Mouse (Mus musculus): ENCODE measurements at regions not wholly inside any gene's neighbourhood (a gene's known extent, or its start where the extent isn't known, plus 50 kb on each side); places are given as distances from the start of the nearest gene placed in this dataset.

DNA sequence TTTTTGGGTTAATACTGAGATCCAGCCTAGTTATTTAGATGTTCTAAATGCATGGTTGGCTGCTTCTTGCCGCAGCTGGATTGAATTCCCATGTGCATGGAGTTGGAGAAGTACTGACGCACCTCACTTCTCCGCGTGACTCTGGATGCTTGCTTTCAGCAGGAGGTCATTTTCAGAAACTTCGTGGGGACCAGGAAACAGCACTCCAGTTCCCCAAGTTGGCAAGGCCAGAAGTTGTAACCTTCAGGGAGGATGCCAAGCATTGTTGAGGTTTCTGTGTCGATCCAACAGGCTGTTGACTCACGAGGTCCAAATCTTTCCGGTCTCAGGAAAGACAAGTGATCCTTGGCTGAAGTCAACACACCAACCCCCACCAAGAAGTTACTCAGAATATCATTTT, 167.6 kb upstream of the Dpt start:
- DNase-seq = peak; percentile 40

DNA sequence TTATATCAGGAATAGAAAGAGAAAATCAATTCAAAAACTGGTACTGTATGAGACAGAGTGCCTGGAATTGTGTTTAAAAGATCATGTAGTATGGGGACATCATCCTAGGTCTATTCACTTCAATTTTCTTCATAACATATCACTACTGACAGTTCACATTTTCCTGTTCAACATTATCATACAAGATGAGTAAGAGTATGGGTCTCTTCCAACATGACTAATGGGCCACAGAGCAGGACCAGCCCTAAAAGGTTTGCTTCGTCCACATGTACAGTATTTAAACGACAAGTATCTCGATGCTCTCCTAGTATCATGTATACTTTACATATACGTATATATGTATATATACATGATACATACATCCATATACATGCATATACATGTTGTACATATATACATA, 164.8 kb upstream of the Atp1b1 start:
- no peak for DNase-seq

DNA sequence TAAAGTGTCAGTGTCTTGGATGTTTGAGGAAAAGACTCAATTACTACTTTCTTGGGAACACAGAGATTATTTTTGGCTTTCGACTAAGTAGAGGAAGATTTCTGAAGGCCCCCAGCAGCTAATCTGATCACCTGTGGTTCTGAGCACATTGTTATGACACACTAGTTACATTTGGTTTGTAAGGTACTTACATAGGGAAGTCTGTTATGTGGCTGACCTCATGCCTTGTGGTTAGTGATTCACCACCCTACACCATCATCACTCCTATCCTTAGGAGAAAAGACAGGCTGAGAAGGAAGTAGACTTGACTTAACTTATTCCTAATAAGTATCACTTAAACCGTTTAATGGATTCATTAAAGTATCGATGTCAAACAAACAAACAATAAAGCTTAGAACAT, 164.3 kb upstream of the Atp1b1 start:
- no peak for DNase-seq

DNA sequence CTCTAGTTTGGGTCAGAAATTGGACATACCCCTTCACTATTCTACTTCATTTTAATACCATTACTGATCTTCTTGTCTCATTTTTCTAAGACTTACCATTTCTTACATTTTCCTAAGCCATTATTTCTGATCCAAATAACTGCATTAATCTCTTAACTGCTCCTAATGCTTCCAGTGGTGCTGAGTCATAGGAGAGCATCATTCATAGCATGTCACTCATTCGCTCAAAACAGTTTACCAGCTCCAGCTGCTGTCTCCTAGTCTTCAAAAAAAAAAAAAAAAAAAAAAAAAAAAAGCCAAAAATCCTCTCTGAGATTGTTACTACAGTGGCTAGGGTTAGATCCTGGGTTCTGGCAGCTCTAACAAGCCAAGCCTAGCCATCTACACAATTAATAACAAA, 162.0 kb upstream of the Atp1b1 start:
- no peak for DNase-seq

DNA sequence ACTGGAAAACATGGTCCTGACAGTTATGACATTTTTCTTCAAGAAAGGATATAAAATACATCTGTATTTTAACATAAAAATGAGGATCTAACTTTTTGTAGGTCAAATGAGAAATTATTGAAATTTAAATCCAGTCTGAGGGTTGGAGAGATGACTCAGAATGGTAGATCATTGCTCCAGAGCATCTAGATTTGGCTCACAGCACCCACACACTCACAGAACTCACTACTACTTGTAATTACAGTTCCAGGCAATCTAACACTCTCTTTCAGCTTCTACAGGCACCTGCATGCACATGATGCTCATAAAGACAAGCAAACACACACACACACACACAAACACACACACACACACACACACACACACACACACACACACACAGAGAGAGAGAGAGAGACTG, 159.7 kb upstream of the Atp1b1 start:
- no peak for DNase-seq

DNA sequence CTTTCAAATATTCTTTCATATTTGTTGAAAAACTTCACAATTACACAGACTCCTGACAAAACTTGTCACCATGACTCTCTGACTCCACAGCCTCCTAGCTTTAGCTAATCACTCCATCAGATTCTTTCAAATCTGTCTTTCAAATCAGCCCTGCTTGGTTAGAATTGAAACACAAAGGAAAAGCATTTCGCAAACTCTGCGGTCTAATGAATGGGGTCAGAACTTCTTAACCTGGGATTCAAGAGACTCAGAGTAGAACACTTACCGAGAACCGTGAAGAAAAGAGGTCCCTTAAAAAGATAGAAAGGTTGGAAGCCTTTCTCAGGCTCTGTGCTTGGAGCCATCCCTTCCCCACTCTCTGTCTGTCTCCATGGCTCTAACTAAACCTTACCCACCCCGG, 148.9 kb upstream of the Atp1b1 start:
- no peak for DNase-seq

DNA sequence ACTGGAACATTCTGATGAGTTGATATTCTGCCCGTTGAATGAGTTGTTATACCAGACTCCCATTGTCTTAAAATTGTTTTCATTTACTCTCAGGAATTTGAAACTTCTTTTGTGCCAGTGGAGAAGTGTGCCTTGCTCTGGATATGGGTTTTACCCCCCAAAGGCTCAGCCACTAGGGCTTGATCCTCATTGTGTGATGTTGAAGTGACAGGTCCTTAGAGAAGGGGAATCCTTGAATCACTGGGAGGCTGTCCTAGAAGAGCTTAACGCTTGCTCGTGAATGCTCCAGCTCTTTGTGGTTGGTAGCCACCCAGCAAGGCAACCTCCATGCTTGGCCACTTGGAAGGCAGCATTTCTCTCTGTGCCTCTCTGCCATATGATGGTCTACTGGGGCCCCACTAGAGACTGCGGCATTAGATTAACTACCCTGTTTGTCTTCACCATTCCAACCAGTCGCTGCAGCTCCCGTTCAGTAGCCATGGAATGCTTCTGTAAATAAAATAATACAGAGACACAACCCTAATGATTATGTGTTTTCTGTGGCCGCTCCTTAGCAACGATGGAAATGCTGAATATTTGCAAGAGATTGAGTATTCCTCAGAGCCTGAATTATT, 148.1 kb upstream of the Atp1b1 start:
- no peak for DNase-seq

DNA sequence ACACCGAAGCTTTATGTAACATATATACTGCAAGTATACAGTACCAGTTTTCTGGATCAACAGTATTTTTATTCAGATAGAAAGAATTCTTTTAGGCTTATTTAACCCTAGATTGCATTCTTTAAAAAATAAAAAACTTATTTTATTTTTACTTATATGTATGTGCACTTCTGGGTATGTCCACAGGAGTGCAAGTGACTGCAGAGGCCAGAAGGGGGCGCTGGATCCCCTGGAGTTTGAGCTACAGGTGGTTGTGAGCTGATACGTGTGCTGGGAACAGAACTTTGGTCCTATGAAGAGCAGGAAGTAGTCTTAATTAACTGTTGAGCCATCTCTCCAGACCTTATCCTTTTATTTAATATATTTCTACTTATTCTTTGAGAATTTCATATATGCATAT, 145.3 kb upstream of the Atp1b1 start:
- DNase-seq = no peak

DNA sequence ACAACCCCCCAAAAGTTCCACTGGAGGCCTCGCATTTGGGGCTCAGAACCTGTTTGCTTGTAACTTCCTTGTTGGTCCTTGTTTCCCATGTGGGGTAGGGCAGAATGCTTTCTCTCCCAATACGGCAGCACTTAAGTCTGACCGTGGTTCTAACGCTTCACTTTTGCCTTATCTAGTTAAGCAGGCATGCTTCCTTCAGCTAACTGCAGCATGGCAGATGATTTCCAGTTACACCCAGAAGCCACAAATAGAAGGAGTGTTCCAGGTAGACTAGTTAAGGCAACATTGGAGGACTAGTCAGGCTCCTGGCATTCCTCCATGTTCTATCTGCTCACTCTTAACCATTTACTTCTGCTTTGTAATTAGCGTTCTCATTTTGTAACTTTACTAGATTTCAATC, 144.4 kb upstream of the Atp1b1 start:
- DNase-seq = no peak

DNA sequence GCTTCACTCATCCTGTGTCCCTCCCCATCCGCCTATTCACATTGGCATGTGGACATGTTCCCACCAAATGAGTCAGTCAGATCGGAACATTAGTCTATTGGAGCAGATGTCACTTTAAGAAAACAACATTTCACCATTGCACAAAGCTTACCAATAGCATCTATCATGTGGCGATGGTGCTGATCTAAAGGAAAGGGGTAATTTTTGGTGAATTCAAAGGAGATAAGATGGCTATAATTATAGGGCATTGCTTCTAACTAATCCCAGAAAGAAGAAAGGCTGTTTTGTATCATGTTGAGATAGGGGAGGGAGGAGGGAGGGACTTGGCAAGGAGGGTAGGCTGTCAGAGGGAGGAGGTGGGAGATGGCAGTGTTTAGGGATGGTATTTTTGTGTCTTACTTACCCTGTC, 132.1 kb upstream of the Atp1b1 start:
- no peak for DNase-seq

DNA sequence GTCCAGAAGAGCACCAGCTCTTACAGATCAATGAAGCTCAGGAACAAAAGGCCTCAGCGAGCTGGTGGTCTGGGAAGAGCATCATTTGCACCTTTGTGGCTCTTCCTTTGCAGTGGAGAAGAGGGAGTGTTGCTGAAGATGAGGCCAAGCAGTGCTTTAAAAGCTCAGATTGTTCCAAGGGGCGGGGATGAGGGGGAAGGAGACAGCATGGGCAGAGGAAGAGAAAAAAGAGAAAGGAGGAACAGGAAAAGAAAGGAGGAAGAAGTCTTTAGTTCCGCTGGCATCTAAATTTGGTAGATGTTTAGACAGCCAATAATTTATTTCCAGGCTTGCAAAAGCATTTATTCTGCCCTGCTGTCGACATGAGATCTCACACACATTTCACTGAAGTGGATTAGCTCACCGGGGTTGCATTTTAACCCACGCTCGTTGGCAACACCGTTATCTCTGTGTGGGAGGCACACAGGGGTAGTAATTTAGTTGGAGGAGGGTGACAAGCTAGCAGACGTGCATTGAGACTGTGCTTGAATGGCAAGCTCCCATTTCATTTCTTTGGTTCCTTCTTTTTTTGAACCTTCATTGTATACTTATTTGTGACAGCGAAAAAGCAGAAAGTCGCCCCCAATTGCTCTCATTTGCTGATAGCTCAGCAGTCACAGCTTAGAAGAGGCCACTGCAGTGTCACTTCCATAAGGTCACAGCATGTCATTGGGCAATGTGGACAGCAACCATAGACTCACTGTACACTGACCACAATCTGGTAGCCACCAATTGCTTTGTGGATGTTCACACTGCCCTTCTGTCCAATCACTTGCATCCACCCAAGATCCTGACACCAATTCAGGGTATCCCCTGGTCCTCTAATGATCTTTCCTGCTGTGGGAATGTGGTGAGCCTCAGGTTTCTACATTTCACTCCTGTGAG, 128.2 kb upstream of the Atp1b1 start:
- no peak for DNase-seq

DNA sequence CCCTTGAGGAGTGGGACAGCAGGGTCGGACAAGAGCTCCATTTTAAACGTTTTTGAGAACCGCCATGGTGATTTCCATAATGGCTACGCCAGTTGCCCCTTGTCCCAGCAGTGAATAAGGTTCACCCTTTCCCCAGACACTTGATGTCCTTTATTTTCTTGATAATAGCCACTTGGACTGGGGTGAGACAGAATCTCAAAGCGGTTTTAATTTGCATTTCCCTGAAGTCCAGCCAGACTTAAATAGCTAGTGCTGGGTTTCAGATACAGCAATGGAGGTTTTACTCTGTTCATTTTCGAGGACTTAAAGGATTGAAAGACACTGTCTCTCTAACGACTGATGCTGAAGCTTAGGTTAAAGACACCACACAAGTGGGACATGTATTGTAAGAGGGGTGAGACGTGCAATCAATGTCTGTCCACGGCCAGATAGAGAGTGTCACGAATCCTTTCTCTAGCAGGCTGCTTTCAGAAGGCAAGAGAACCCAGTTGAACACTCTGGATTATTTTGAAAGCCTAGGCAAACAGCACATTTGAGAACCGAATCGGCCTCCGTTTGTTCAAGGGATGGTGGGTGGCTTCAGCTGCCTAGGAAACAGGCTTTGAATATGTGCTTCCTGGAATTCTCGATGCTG, 118.8 kb upstream of the Atp1b1 start:
- no peak for DNase-seq

DNA sequence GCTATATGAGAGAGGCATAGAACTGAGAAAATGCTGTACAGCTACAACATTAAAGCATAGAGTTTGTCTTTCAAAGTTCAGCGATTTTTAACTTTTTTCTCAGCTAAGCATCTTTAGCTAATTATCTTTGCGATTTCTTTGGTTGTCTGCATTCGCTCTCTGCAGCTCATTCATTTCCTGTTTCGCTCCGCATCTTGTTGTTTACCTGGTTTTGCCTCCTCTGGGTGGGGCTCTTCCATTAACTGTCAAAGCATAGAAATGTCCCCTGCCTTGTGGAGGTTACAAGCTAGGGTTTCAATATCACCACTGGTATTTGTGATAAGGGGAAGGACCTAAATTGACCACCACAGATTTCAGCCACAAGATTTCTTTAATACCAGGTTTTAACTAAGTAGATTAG, 115.5 kb upstream of the Atp1b1 start:
- no peak for DNase-seq

DNA sequence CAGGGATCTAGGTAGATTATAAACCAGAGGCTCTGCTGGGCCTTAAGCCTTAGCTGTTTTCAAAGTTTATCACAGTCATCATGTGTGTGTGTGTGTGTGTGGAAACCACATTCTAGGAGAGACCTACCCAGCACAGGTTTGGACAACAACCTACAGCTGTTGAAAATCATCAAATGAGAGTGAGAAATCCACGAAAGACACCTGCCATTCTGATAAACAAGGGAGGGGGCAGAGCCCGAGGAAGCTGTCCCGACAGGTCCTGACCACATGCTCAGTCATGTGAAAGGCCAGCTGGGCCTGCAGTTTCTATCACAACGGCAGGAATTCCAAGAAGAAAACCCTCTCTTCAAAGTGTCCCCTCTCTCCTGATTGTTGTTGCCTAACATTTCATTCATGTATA, 114.0 kb upstream of the Atp1b1 start:
- DNase-seq = no peak

DNA sequence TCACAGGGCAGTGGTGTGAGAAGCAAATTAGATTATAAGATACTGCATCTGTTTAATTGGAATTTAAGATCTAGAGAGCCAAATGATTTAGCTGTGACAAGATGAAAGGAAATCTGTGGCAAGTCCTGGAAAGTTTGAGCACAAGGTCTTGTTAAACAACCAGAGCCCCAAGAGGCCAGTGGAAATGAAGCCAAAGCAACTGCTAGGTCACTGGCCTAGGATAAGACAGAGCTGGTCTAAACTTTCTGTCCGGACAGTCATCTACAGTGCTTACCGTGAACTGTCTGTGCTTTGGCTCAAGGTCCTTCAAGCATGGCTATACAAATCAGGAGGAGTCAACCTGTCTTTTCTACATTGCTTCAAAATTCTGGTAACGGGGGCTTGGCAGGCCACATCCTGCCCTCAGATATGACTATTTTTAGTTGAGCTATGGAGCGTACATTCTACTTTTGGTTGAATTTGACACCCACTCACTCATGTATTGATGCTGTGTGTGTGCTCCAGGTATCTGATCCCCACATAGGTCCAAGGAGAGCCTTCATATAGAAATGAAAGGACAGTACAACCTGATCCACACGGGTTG, 113.4 kb upstream of the Atp1b1 start:
- no peak for DNase-seq

DNA sequence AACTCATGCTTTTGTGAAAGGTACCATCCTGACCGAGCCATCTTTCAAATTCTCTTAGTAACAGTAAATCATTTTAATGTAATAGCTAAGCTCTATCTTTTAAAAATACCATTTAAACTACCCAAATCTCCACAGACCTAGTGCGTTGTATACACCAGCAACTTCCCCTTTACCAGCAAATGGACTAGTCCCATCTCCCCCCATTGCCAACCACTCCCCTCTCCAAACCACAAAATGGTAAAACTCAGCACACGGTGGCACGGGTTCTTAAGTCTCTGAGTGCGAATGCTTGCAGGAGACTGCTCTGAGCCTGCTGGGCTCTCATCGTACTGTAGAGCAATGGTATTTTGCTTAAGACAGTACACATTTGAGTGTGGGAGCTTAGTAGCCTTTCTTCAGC, 106.7 kb upstream of the Atp1b1 start:
- DNase-seq = no peak

DNA sequence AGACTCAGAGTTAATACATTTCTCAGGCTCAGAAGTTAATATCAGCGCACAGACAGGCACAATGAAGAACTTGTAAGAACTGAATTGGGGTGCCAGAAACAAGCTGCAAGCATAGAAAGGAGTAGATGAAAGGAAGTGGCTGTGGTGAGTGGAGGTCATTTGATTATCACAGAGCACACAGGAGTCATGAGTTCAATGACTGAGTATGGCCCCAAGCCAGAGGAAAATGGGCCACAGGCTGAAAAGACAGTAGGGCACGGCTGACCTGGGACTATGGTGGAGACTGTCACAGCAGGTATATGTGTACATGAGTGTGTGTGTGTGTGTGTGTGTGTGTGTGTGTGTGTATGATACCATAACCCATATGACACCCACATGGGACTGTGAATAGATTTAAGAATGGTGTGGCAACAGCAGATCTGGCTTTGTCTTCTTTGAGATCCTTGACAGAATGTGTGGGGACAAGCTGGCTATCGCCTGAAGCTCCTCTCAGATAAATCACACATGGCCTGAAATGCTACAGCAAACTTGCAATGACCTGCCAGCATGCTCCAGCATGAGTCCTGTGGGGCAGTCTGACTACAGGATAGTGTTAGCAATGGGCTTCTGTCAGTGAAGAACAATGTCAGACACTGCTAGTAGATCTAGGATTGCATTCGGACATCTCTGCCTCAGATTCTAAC, 101.5 kb upstream of the Atp1b1 start:
- DNase-seq = no peak

DNA sequence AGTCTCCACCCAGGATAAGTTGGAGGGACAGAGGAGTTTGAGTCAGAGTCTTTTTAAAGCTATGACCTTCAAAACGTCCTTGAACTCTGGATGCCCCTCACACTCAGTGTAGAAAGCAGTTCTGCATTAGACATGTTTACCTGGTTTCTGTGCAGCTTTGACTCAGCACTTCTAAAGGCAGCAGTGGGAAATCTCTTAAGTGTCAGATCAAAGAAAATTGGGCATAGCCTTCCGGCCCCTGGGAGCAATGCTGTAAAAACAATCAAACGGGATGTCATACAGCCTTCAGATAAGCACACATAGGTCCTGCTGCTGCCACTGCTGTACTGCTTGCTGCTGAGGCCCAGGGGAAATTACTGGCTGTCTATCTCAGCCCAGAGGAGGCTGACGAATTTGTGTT, 94.5 kb upstream of the Atp1b1 start:
- no peak for DNase-seq

DNA sequence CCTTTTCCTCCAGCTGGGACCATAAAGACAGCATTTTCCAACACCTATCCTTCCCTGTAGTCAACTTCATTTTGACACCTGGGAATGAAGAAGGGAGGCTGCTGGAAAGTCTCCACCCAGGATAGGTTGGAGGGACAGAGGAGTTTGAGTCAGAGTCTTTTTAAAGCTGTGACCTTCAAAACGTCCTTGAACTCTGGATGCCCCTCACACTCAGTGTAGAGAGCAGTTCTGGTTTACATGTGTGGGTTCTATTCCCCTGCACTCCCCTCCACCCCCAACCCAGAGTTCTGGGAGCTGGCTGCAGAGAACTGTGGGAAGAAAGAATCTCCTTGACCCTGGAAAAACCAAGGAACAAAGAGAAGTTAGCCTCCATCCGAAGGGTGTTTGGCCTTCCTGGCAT, 92.9 kb upstream of the Atp1b1 start:
- no peak for DNase-seq

DNA sequence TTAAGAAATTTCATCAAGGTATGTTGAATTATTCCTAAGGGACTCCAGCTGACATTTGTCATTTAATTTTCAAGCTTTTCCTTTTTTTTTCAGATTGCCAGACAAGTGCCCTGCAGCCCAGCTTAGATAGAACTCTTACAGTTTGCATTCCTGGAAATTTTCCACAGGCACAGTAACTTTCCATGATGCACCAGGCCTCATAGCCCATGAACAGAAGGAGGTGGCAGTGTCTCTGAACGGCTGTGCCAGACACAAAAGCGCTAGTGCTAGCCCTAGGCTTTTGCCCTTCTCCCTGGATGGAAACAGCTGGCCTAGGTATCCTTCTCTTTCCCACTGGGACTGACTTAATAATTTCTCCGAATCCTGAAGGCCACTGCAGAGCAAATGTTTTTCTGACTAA, 92.4 kb upstream of the Atp1b1 start:
- DNase-seq = peak; percentile 52

DNA sequence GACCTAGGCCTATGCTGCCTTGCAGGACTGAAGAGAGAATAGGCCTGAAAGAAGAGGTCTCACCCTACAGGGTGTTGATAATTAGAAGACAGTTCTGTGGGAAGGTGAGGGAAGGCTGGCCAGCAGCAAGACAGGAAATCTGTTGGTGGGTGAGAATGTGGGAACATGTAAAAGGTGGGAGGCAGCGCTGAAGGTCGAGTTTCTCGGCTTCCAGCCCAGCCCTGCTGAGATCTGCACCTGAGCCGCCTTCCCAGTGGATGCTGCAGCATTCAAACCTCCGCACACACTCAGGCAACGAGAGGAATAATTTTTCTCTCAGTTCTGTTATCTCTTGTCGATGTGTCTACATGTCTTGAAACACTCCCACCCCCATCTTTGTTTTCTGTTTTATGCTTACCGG, 89.9 kb upstream of the Atp1b1 start:
- DNase-seq = no peak

DNA sequence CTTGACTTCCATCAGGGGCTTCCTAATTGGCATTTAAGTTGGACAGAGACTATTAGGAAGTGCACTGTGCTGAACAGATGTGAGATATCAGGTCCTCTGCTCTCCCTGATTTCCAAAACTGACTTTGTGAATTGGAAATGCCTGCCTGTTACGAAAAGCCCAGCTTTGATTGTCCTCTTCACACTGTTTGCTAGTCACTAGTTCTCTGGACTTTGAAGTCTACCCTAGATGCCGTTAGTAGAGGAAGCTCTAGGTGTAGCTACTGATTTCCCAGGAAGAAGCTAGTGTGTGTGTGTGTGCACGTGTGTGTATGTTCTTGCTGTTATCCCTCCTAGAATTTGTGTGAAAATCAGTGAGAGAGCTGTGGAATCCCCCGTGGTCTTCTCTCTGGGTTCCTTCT, 87.7 kb upstream of the Atp1b1 start:
- no peak for DNase-seq
